Mouse (Mus musculus) embryo, embryonic 11 days (tissue): Measurements from ENCODE around the gene Mettl23.
A peak's percentile ranks its signal among the peaks of the same experiment; 100 is the strongest.
"Not testable (repeated sequence)": the region's sequence is repeated elsewhere in the genome, so short reads cannot be mapped to it uniquely, and the experiment has no call there.

Source experiments
- DNase-seq: peaks from one replicate; pipeline ENCODE4 v3.0.0-alpha.2; 2015

Gene Mettl23

GRCm38 (mm10) chr11:116819932-116820593, 23.0 kb upstream of the Mettl23 start:
- DNase-seq = no peak

GRCm38 (mm10) chr11:116821057-116821940, 21.8 kb upstream of the Mettl23 start:
- DNase-seq = no peak

- DNase-seq = no peak
Observed at GRCm38 (mm10) chr11:116822215-116822614, 20.9 kb upstream of the Mettl23 start.

GRCm38 (mm10) chr11:116822626-116823025, 20.5 kb upstream of the Mettl23 start:
- DNase-seq = no peak

GRCm38 (mm10) chr11:116823255-116823654, 19.8 kb upstream of the Mettl23 start:
- DNase-seq = no peak

- not testable (repeated sequence) for DNase-seq
Observed at GRCm38 (mm10) chr11:116823885-116824284, 19.2 kb upstream of the Mettl23 start.

- peak; percentile 35 for DNase-seq
Observed at GRCm38 (mm10) chr11:116825230-116825629, 17.8 kb upstream of the Mettl23 start.

GRCm38 (mm10) chr11:116826550-116827504, 16.3 kb upstream of the Mettl23 start:
- peak; percentile 56 for DNase-seq

- DNase-seq = peak; percentile 89
Observed at GRCm38 (mm10) chr11:116827534-116828165, 15.4 kb upstream of the Mettl23 start, which contains the start of gene Mxra7. TSS of gene Mxra7 (minus strand) at chr11:116828046.

- peak; percentile 70 for DNase-seq
Observed at GRCm38 (mm10) chr11:116832172-116832685, 10.8 kb upstream of the Mettl23 start.

GRCm38 (mm10) chr11:116834954-116835353, 8.1 kb upstream of the Mettl23 start:
- DNase-seq = no peak

GRCm38 (mm10) chr11:116836283-116836682, 6.8 kb upstream of the Mettl23 start:
- DNase-seq = no peak

- DNase-seq = no peak
Observed at GRCm38 (mm10) chr11:116837441-116837840, 5.6 kb upstream of the Mettl23 start.

- no peak for DNase-seq
Observed at GRCm38 (mm10) chr11:116838936-116839335, 4.1 kb upstream of the Mettl23 start.

GRCm38 (mm10) chr11:116839601-116840000, 3.5 kb upstream of the Mettl23 start:
- no peak for DNase-seq

- no peak for DNase-seq
Observed at GRCm38 (mm10) chr11:116840748-116841147, 2.3 kb upstream of the Mettl23 start.

GRCm38 (mm10) chr11:116842531-116843260, 382 bp upstream of the Mettl23 start:
- DNase-seq = peak; percentile 80

GRCm38 (mm10) chr11:116846593-116847181, 3.6 kb downstream of the Mettl23 start:
- no peak for DNase-seq

- DNase-seq = no peak
Observed at GRCm38 (mm10) chr11:116847187-116848085, 4.4 kb downstream of the Mettl23 start.
